8 mouse cellular contexts compared by ENCODE assay signal in the genomic region with DNA sequence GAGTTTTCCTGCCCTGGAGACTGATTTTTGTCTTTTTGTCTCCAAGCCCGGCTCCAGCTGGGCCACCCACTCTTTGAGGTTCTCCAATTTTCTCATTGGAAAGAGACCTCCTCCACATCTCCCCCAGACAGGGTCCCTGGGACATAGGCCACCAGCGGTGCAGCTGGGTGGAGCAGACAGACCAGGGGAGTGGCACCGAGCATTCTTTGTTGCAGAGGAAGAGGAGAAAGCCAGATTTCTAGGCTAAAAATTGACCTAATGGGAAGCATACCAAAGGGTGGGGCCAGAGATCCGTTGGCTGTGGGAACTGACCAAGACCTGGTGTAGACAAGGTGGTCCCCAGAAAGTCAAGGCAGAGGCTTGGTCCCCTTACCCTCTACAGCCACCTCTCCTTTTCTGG. TPM values are rescaled to one million over a fixed set of nuclear protein-coding genes. Genes with fewer than 3 reads are reported as not detected.
A peak's percentile ranks its signal among the peaks of the same experiment; 100 is the strongest.
DNase-seq lines count a peak whose midpoint lies in the region; ATAC-seq and TF ChIP-seq lines count a peak whose summit lies in the region.

No protein-coding gene starts in this region.

- no peak for ATAC-seq in heart, embryonic 16.5 days (replicated peaks; ENCODE audit: extremely low read depth, insufficient read depth, low FRiP score)
- no peak for ATAC-seq in liver, embryonic 16.5 days (ENCODE audit: low read depth)

- H3K27me3 ChIP-seq in cerebellum, adult 2 months (ENCODE audit: control insufficient read depth, insufficient read depth, low read length), result no peaks in the 10 kb centered on the region
- no peaks in the 10 kb centered on the region for H3K27me3 ChIP-seq in heart, embryonic 16.5 days (ENCODE audit: control insufficient read depth, insufficient read depth, low read length)
- H3K27me3 ChIP-seq in liver, embryonic 16.5 days (ENCODE audit: control insufficient read depth, insufficient read depth, low read depth, low read length), result peaks cover 31% of the 10 kb centered on the region

- TF ChIP-seq CTCF in cerebellum, adult 2 months (IDR thresholded peaks at IDR 0.05; ENCODE audit: borderline replicate concordance, insufficient read depth, low read depth, low read length), result no peak

- no peak for DNase-seq in cerebellum, adult 2 months
- DNase-seq in cerebellum, adult 18-20 months, result no peak
- peak; percentile 18 for DNase-seq in MN1 (ENCODE audit: low spot score)
- no peak for DNase-seq in thymus, adult 18-20 months
- DNase-seq in retina, embryonic 14.5 days (ENCODE audit: low spot score), result no peak
- no peak for DNase-seq in spleen, postnatal 14 days (ENCODE audit: low spot score in 2 of 2)

- peak overlapping the region; percentile 14 for H3K27ac ChIP-seq in cerebellum, adult 2 months (ENCODE audit: insufficient read depth, low read length)
- H3K27ac ChIP-seq in heart, embryonic 16.5 days (ENCODE audit: low read length), result peak overlapping the region; percentile 91
- H3K27ac ChIP-seq in liver, embryonic 16.5 days (ENCODE audit: low read length), result peak overlapping the region; percentile 86

- 28% methylated on average over 4 of the region's 4 CpGs for WGBS in cerebellum, adult 2 months
- WGBS in heart, embryonic 16.5 days, result 28% methylated on average over 4 of the region's 4 CpGs
- WGBS in liver, embryonic 16.5 days (ENCODE audit: insufficient replicate concordance), result 14% methylated on average over 4 of the region's 4 CpGs

- H3K4me1 ChIP-seq in cerebellum, adult 2 months (ENCODE audit: control insufficient read depth, insufficient read depth, low read length), result peaks cover 3% of the 10 kb centered on the region; the same call in 1 of the 2 replicates
- peaks cover 42% of the 10 kb centered on the region for H3K4me1 ChIP-seq in heart, embryonic 16.5 days (ENCODE audit: control insufficient read depth, insufficient read depth, low read length)
- H3K4me1 ChIP-seq in liver, embryonic 16.5 days (ENCODE audit: control insufficient read depth, low read depth, low read length), result peaks cover 20% of the 10 kb centered on the region

- H3K4me2 ChIP-seq in heart, embryonic 16.5 days (ENCODE audit: low read depth, low read length), result peak overlapping the region; percentile 76
- H3K4me2 ChIP-seq in liver, embryonic 16.5 days (ENCODE audit: low read depth, low read length), result peak overlapping the region; percentile 91

- peaks cover 15% of the 10 kb centered on the region for H3K36me3 ChIP-seq in heart, embryonic 16.5 days (ENCODE audit: control insufficient read depth, insufficient read depth)
- peaks cover 3% of the 10 kb centered on the region; the same call in 1 of the 2 replicates for H3K36me3 ChIP-seq in liver, embryonic 16.5 days (ENCODE audit: control insufficient read depth, insufficient read depth)

- H3K4me3 ChIP-seq in cerebellum, adult 2 months (replicated peaks; ENCODE audit: insufficient read depth, low read depth, low read length), result no peak overlapping the region
- H3K4me3 ChIP-seq in heart, embryonic 16.5 days (ENCODE audit: low read length), result no peak overlapping the region
- peak overlapping the region; percentile 71 for H3K4me3 ChIP-seq in liver, embryonic 16.5 days (ENCODE audit: low read depth, low read length)

- no peak for TF ChIP-seq POLR2A in cerebellum, adult 2 months (IDR thresholded peaks at IDR 0.05; ENCODE audit: borderline replicate concordance, insufficient read depth, low read length)

- peak overlapping the region; percentile 70; the same call in 1 of the 2 replicates for H3K9ac ChIP-seq in heart, embryonic 16.5 days (ENCODE audit: low read length)
- H3K9ac ChIP-seq in liver, embryonic 16.5 days (ENCODE audit: low read depth, low read length), result peak overlapping the region; percentile 65; the same call in 1 of the 2 replicates

- no peaks in the 10 kb centered on the region for H3K9me3 ChIP-seq in heart, embryonic 16.5 days (replicated peaks; ENCODE audit: control insufficient read depth, low read length)
- no peaks in the 10 kb centered on the region for H3K9me3 ChIP-seq in liver, embryonic 16.5 days (replicated peaks; ENCODE audit: control insufficient read depth, low read length)

RNA-seq across cellular contexts. Expression of gene Adamts4, which starts 2.3 kb away (rescaled TPM):
- polyA plus RNA-seq in cerebellum, adult 2 months (2012; rRNA removed), result 26.1 and 29.8 TPM in 2 replicates
- 4.4 and 5.7 TPM in 2 replicates for polyA plus RNA-seq in heart, embryonic 16.5 days (2015; fragmentation: Nextera tagmentation; extraction: Ambion mirVana)
- polyA plus RNA-seq in liver, embryonic 16.5 days (2015; fragmentation: Nextera tagmentation; extraction: Ambion mirVana), result 0.48 and 0.64 TPM in 2 replicates

RNA-seq across cellular contexts. Expression of gene Ndufs2, which starts 3.3 kb away (rescaled TPM):
- polyA plus RNA-seq in cerebellum, adult 2 months (2012; rRNA removed), result 282 and 283 TPM in 2 replicates
- 659 and 700 TPM in 2 replicates for polyA plus RNA-seq in heart, embryonic 16.5 days (2015; fragmentation: Nextera tagmentation; extraction: Ambion mirVana)
- polyA plus RNA-seq in liver, embryonic 16.5 days (2015; fragmentation: Nextera tagmentation; extraction: Ambion mirVana), result 138 and 143 TPM in 2 replicates

RNA-seq across cellular contexts. Expression of gene Fcer1g, which starts 13.8 kb away (rescaled TPM):
- polyA plus RNA-seq in cerebellum, adult 2 months (2012; rRNA removed), result 12.4 and 13.2 TPM in 2 replicates
- polyA plus RNA-seq in heart, embryonic 16.5 days (2015; fragmentation: Nextera tagmentation; extraction: Ambion mirVana), result 34.4 and 36.3 TPM in 2 replicates
- polyA plus RNA-seq in liver, embryonic 16.5 days (2015; fragmentation: Nextera tagmentation; extraction: Ambion mirVana), result 111 and 128 TPM in 2 replicates

RNA-seq across cellular contexts. Expression of gene B4galt3, which starts 22.2 kb away (rescaled TPM):
- polyA plus RNA-seq in cerebellum, adult 2 months (2012; rRNA removed), result 69.6 and 72.2 TPM in 2 replicates
- 47.5 and 54.9 TPM in 2 replicates for polyA plus RNA-seq in heart, embryonic 16.5 days (2015; fragmentation: Nextera tagmentation; extraction: Ambion mirVana)
- 22.6 and 23.2 TPM in 2 replicates for polyA plus RNA-seq in liver, embryonic 16.5 days (2015; fragmentation: Nextera tagmentation; extraction: Ambion mirVana)

RNA-seq across cellular contexts. Expression of gene Apoa2, which starts 23.1 kb away (rescaled TPM):
- 4.1 and 6.3 TPM in 2 replicates for polyA plus RNA-seq in cerebellum, adult 2 months (2012; rRNA removed)
- 10.6 and 11.9 TPM in 2 replicates for polyA plus RNA-seq in heart, embryonic 16.5 days (2015; fragmentation: Nextera tagmentation; extraction: Ambion mirVana)
- polyA plus RNA-seq in liver, embryonic 16.5 days (2015; fragmentation: Nextera tagmentation; extraction: Ambion mirVana), result 8,709 and 8,864 TPM in 2 replicates

Comparison
In these comparisons a context has a peak if more than half of its experiments do, and no peak if none do; other contexts are left out.
1. H3K27ac ChIP-seq: peak in every context shown above with its lines; median percentile 91 in heart, embryonic 16.5 days; 86 in liver, embryonic 16.5 days; 14 in cerebellum, adult 2 months.